Mouse (Mus musculus): ENCODE results near the gene Foxb1.

The Foxb1 gene

DNA sequence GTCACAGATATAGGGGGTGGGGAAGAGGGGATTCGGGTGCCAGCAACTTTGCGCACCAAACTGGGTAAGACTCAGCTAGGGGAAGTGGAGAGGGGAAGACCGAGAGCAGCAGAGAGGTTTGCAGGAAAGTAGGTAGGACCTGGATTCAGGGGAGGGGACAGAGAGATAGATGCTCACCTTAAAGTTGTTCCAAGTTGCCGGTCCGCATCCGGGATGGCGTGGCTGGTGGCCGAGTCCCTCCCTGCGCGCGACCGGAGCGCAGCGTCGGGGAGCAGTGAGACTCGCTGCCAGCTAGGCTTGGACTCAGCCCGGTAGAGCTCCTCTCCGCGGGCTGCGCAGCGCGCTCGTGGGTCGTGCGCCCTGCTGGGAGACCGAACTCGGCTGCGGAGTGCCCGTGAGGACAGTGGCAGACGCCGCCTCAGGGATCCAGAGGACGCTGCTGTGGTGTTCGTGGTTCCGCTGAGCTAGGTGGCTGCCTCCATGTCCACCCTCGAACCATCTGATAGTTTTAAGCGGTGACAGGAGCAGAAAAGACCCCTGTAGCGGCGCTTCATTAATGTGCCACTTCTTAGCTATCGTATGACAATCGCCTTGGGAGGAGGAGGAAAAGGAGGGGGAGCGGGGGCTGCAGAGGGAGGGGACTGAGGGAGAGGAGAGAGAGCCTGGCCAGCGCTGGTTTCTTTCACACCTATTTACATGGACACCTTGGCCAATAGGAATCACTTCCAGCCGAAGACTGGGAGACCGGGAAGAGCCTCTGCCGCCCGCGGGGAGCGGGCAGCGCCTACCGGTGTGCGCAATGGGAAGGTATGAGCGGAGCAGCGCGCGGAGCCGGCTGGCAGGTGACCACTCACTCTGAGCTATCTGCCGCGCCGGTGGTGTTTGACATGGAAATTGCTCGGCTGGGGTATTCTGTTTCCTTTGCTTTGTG is at the start of gene Foxb1:
TSS of gene Foxb1 (minus strand) at position 570 of the 931 bp plus-strand sequence.
- DNase-seq (ENCODE audit: low read depth, low spot score), result no peak

DNA sequence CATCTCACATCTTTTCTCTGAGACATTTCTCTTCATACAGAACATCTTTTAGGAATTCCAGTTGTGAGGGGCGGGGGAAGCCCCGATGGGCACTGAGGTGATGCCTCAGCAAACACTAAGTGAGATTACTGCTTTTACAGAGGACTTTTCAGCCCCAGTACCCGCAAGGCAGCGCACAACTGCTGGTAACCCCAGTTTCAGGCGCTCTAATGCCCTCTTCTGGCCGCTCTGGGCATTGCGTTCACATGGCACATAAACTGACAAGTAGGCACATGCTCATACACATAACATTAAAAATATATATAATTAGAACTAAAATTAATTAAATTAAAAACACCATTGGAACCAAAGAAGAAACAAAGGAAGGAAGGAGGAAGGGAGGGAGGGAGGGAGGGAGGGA is 29.8 kb upstream of the Foxb1 start:
- DNase-seq (ENCODE audit: low read depth, low spot score), result no peak

DNA sequence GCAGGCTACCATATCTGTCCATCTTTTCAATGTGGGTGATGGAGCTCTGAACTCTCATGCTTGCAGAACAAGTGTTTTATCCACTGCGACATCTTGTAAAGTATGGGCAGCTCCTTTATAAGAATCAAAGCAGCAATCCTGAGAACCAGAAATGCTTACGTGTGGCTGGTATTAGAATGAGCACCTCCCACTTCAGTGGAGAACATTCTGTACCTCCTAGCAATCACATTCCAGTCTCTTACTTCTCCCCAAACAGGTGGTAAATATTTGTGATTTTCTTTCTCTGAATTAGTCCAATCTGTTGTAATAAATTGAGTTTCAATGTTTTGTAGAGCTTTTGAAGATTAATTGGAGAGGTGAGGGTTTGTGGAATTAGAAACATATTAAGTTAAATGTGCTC is 19.3 kb upstream of the Foxb1 start:
- DNase-seq (ENCODE audit: low read depth, low spot score), result no peak

DNA sequence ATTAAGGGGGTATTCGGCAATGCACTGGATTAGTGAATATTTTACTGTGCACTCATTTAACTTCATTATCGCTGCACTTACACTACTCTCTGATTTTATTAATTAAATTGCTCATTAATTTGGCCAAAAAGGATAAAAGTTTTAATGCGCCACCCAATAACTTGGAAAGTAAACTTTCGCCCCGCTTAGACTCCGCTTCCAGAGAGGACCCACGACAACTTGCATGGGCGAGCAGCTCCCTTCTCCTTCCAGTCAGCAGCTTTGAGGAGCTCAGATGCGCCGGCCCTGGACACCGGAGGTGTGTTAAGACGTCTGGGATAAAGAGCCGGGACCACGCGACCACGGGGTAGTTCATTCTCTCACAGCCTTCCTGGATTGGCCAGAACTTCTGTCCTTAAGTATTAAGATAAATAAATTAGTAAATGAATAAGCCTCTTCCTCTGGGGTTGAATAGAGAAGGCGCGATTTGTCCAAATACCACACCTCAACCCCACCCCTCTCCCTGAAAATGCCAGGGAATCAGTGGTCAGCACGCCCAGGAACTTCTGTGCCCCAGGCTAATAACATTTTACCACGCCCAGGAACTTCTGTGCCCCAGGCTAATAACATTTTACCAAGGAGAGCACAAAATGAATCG is 9.3 kb upstream of the Foxb1 start:
- DNase-seq (ENCODE audit: low read depth, low spot score), result no peak

DNA sequence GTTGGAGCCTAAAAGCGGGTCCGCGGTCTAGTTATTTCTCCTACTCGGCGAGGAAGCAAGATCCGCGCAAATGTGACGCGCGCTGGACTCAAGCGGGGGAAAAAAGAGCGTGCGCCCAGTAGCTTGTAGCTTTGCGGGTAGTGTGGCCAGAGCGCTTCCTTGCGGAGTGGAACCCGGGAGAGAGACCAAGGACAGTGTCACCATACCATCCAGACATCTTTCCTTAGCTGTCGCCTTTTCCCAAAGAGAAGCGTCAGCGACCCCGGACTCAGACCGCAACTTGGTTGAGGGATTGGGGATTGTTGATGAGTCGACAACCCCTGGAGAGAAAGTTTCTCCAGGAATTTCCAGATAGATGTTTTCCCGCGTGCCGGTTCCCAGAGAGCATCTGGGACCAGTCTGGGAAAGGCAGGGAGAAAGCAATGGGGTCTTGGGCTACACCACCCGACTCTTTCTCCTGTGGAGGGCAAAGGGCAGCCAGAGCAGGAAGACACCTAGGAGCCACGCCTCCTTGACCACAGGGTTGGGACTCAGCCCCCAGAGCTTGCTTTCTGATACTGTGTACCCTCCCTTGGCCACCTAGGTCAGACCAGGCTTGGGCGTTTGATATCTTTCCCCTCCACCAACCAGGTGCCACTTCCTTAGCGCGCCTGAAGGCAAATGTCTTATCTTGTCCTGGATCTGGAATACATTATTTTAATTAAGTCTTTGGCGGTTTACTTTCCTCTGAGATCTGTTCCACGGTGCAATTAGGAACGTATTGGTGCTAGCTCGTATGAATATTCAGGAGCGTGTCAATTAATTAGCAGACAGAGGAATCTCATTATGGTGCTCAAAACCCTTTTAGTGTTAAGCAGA is 8.6 kb upstream of the Foxb1 start:
- DNase-seq (ENCODE audit: low read depth, low spot score), result no peak

DNA sequence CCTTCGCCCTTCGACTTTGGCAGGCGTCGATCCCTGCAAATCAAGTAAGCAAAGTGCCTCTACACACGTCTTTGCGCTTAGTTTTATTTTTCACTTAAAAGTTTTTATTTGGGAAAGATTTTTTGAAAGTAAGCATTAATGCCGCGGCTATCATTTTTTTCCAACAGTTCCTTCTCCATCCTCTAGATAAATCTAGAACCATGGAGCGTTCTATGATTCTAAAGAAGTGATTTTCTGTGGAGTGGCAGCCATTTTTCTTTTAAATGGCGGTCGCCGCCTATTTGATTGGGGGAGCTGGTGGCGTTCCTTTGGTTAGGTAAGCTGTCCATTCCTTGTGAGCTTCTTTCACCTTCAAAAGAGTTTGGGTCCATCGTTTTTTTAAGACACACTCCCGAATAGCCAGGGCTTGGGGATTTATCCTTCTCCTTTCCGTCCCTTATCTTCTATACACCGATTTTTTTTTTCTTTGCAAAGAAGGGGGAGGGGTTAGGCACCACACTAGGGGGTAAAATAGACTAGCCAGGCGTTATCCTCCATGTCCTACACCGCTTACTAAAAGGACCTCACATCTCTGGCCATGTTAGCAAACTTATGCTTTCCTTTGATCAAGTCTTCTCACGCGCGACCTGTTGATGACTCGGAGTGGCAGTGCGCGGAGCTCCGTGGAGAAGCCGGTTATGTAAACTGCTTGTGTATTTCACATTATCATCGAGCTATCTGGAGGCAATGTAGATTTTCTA is 7.6 kb upstream of the Foxb1 start:
- no peak for DNase-seq (ENCODE audit: low read depth, low spot score)

DNA sequence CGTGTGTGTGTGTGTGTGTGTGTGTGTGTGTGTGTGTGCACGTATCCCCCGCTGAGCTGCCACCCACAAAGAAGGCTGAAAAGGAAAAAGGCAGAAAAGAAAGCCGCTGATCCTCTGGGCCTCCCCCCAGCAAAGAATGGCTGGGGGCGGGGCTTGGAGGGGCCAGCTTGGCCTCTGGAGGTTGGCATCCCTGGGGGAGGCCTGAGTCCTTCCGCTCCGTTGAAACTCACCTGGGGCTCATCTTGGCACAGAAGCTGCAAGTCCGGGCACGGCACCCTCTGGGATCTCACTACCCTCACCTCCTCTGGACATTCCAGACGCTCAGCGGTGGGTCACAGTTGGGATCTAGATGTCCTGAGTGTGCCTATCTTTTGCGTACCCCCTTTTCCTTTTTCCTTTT is 6.7 kb upstream of the Foxb1 start:
- no peak for DNase-seq (ENCODE audit: low read depth, low spot score)

DNA sequence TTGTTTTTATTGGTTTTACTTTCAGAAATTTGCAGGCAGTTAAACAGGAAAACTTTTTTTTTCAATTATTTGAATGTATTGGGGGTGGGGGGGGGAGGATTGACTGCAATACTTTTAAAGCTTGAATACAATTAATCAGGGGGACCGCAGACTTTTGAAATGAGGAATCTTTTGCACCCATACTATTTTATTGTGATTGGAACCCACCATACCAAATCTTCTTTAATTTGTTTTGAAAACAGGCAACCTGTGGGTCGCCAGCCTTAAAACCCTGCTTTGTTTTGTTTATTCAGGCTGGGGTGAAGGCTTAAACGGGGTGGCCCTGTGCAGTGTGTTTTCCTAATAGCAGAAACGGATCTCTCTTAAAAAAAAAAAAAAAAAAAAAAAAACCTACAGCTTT is 6.2 kb upstream of the Foxb1 start:
- no peak for DNase-seq (ENCODE audit: low read depth, low spot score)

DNA sequence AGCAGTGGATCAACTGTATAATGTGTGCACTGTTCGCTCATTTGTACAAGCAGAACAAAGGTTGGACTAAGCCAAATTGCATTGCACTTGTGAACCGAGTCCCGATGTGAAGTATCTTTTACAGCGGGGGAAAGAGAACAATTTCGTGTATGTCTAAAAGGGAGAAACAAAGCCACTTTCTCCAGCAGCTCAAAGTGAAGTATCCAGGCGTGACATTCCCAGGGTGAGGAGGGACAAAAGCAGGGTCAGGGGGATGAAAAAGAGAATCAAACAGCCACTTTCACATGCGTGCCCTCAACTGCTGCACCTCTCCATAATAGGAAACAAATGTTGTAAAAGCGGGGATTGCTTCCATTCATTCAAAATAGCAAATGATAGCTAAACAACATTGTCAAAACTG is 5.6 kb upstream of the Foxb1 start:
- DNase-seq (ENCODE audit: low read depth, low spot score), result no peak

DNA sequence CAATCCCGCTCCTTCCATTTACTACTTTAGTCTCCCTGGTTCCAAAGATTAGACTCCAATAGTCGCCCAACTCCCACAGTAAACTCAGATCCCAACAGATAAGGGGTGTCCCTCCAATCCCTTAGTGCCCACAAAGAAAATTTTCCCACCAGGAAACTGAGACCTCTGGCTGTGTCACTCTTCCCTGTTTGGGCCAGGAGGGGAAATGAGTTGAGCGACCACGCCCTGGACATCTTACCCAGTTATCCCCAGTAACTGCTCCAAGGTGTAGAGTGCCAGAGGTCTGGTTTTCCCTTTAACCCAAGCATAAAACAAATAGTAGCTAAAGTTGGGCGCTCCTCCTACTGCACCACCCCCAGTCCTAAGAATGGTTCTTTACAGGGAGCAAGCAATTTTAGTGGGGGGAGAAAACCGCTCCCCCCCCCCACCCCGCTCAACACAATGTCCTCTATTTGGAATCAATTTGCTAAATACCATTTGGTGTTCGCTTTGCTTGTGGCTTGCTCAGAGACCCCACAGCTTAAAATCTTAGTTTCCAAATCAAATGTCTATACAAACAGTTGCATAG is 4.8 kb upstream of the Foxb1 start:
- no peak for DNase-seq (ENCODE audit: low read depth, low spot score)

DNA sequence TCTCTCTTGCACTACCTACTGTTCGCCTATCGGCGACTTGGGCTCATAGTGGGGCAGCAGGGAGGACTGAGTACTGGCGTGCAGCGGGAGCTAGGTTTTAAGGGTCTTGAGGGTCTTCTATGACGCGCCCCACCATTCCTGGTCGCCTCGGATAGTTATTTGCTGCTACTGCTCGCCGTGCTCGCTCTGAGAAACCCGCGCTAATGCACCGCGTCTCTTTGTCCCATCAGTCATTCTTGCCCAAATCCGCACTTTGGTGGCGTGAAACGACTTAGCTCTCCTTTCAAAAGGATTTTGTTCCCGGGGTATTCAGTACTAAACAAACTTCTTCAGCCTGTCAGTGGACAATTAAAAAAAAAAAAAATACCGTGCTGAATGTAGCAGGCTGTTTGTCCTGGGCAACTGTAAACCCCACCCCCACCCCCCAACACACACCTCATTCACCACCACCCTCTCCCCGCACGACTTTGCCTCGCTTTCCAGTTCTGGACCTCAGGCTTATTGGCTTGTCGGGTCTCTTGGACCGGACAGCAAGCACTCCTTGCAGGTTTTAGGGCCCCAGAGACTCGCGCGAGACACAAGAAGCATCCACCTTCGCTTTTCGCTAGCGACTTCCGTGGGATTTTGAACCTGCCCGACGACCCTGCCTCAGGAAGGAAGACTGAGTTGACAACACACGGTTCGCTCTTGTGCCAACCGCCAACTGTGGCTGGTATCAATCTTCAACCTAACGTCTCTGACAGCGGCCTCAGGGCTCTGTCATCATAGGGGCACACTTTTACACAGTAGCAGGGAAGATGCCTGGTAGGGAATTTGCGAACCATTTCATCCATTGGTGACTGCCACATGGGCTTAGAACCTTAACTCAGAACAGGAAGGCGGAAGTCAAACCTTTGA is 4.1 kb upstream of the Foxb1 start:
- no peak for DNase-seq (ENCODE audit: low read depth, low spot score)

DNA sequence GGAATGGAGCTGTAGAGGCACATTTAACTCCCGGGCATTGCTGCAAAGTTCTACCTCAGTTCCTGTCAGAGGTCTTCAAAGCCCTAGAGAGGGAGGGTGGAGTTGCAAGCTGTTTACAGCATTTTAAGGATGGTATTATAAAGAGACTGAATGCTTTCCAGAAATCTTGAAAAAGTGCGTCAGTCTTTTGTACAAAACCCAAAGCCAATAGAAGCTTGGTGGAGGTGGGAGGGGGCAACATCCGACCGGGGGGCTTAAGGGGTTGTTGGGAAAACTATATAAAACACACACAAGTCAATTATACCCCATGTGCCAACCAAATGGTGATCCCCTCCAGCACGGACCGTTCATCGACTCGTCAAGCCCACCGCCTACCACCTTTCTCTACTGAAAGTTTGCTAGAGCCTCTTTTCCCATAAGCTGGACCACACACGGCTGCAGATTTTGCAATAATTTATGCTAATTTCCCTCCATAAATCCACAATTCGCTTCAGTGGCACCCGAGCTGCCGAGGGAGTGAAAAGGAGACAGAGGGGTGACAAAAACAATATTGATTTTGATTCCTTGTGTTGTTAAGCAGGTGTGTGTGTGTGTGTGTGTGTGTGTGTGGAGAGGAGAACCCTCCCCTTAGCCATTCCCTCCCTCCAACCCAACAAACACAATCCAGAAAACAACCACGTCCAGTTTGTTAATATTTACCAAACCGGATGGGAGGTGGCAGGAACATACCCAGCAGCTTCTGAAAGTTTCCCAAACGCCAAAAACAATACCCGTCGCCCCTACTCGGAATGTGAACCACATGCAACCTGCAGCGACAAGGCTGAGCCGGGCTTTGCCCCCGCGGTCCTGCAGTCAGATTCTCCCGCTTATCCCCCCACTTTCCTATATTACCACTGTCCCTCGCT is 3.2 kb upstream of the Foxb1 start:
- no peak for DNase-seq (ENCODE audit: low read depth, low spot score)

DNA sequence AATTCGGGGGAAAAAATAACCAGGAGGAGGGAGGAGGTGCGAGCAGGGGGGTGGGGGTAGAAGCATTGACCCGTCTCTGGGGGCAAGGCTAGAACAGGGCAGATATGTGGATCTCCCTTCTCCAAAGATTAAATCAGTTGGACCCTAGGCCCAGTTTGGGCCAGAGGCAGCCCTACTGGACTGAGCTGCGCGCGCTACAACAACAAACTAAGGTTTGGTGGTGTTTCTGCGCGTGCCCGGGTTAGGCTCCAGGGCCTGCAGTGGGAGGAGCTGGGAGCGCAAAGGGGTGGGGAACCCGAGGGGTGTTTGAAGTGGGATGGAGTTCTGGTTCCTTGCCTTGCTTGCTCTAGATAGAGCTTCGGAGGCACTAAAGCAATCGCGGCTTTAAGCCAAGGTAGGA is 2.0 kb upstream of the Foxb1 start:
- no peak for DNase-seq (ENCODE audit: low read depth, low spot score)

DNA sequence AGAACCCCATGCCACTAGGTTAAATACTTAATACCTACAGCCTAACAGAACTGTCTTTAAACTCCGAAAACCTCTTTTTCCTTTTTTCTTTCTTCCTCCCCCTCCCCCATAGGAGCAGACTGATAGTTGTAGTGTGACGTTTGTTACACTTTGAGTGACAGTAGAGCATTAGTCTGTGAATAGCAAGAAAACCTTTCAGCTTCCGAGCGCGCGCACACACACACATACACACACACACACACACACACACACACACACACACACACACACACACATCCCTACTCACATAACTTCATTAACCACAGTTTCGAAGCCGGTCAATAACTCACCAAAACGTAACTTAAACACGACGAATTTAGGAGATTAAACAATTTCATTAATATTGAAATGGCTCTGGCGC is 1.5 kb upstream of the Foxb1 start:
- no peak for DNase-seq (ENCODE audit: low read depth, low spot score)

DNA sequence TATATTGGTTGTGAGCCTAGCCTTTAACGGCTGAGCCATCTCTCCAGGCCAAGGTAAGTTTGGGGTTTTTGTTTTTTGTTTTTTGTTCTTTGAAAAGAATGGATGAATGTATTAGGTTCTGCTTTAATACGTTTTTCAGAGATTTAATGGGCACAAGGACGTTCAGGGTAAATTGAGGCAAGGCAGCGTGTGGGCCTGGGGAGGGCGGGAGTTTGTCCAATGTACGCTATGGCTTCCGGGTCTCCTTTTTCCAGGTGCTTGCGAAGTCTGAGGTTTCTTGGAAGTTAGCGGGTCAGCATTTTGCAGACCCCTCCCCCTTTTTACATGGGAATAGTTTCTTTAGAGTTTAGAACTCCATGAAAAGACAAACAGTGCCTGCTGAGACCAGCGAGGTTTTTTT is 829 bp upstream of the Foxb1 start:
- DNase-seq (ENCODE audit: low read depth, low spot score), result no peak

DNA sequence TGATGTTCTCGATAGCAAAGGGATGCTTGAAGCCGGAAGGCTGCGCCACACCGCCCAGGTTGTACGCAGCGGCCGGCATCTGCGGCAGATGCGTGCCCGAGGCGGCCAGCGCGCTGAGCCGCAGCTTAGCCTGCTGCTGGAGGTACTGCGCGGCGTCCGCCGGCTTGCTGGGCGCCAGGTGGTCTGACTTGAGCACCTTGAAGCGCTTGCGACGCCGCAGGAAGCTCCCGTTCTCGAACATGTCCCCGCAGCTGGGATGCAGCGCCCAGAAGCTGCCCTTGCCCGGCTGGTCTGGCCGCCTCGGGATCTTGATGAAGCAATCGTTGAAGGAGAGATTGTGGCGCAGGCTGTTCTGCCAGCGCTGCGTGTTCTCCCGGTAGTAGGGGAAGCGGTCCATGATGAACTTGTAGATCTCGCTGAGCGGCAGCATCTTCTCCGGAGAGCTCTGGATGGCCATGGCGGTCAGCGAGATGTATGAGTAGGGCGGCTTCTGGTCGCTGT is 969 bp downstream of the Foxb1 start:
- DNase-seq (ENCODE audit: low read depth, low spot score), result no peak

DNA sequence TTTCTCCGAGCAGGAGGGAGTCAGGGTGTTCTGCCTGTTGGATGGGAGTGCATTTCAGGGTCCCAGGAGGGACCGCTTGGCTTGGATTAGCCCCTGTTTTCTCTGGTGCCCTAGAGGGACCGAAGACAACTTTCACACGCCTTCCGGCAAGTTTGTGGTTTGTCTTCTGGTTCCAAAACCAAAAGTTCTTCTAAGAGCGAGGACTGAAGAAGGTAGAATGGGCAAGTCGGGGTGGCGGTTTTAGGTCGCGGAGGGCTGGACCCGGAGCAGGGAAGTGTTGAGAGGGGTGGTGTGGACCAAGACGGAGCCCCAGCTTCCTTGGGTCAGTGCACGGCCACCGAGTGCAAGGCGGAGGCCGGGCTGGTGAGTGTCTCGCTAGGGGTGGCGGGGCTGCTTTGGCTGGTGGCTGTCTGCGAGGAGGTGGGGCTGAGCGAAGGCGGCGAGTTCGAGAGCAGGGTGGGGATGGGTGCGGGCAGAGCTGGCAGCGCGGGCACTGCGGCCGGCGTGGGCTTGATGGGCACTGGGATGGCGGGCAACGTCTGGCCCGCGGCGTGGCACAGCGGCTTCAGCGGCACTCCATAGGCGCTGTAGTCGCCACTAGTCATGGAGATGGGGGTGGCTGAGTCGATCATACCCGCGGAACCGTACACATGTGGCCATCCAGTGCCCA is 1.7 kb downstream of the Foxb1 start:
- DNase-seq (ENCODE audit: low read depth, low spot score), result no peak

DNA sequence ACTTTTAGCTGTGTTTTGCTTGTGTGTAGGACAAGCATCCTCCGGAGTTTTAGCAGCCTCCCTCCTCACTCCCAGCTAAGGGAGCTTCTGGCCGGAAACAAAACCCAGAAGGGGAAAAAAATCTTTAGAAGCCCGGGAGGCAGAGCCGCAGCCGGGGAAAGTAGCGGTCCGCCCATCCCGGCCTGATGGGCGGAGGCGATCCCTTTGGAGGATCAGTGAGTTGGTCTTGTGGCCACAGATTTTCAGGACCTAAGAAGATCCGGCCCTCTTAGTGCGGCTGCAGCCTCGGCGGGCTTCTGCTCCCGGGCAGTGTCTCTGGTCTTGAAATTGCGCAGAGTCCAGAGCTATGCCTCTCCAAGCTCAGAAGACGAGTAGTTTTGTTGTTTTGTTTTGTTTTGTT is 2.2 kb downstream of the Foxb1 start:
- DNase-seq (ENCODE audit: low read depth, low spot score), result no peak

Measured in brain, adult 2 months (tissue).